8 mouse cellular contexts compared by ENCODE assay signal in the genomic region with DNA sequence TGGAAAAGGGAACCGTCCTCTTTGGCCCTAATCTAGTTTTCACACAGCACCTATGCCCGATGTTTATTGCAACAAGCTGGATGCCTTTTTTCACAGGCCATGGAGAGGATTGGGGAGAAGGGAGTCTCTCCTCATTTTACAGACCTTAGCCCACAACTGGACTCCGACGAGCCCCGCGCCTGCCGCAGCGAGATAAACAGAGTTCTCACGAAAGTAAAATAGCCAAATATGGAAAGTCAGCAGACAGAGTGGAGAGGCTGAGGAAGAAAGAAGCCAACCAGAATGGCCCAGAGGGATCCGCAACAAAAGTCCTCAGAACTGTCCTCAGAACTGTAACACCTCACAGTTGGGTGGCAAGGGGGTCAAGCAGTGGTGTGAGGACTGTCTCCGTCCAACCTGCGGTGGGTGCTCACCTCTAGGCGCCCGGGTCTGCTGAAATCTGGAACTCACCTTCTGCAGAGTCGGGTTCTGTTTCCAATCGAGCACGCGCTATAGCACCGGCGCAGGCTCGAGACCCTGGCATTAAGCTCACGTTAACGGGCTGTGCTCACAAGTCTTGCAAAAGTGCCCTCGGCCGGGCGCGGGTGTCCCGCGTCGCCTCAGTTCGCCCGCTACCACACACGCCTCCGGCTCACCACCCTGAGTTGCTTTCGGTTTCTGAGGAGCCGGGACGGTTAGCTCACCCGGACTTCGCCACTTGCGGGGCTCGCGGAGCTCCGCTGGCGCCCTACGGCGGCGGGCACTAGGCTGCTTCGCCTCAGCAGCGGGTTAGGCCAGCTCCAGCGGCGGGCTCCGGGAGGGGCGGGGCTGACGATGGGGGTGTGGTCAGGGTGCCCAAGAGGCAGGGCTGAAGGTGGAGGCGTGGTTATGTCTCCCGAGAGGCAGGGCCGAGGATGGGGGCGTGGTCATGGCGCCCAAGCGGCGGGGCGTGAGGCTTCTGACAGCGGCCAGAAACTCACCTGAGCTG. TPM values are rescaled to one million over a fixed set of nuclear protein-coding genes. Genes with fewer than 3 reads are reported as not detected.
DNase-seq lines count a peak whose midpoint lies in the region; ATAC-seq and TF ChIP-seq lines count a peak whose summit lies in the region.

Gene Traf5, minus strand, starts transcription at position 754 of the 967 bp plus-strand sequence.

- H3K4me3 ChIP-seq in forebrain, embryonic 15.5 days: peak within 1 kb of the TSS; percentile 65
- peak within 1 kb of the TSS; percentile 67 for H3K4me3 ChIP-seq in layer of hippocampus, adult 2 months
- peak within 1 kb of the TSS; percentile 67 for H3K4me3 ChIP-seq in lung, embryonic 14.5 days (ENCODE audit: low read depth, low read length)
- H3K4me3 ChIP-seq in olfactory bulb, adult 2 months (ENCODE audit: insufficient read depth, low read depth, low read length): peak within 1 kb of the TSS; percentile 75
- peak within 1 kb of the TSS; percentile 63 for H3K4me3 ChIP-seq in thymus, adult 2 months (ENCODE audit: control insufficient read depth, insufficient read depth, low read length)

- 0 out of 2 replicates have a peak, but pooled peaks have one; percentile 53 for TF ChIP-seq POLR2A in olfactory bulb, adult 2 months (IDR thresholded peaks at IDR 0.05; ENCODE audit: insufficient read depth, low read depth, low read length)
- peak; percentile 83 for TF ChIP-seq POLR2A in thymus, adult 2 months (IDR thresholded peaks at IDR 0.05; ENCODE audit: control insufficient read depth, extremely low read depth, insufficient read depth, low read length, poor library complexity)

- peaks cover 6% of the 10 kb centered on the region; the same call in 1 of the 2 replicates for H3K4me1 ChIP-seq in forebrain, embryonic 15.5 days
- H3K4me1 ChIP-seq in lung, embryonic 14.5 days (ENCODE audit: insufficient read depth): peaks cover 7% of the 10 kb centered on the region
- peaks cover 18% of the 10 kb centered on the region for H3K4me1 ChIP-seq in olfactory bulb, adult 2 months (ENCODE audit: control insufficient read depth, insufficient read depth, low read length)
- peaks cover 7% of the 10 kb centered on the region for H3K4me1 ChIP-seq in thymus, adult 2 months (replicated peaks; ENCODE audit: control insufficient read depth, insufficient read depth, low read length)

- WGBS in forebrain, embryonic 15.5 days: 2% methylated on average over 61 of the region's 63 CpGs
- 1% methylated on average over 63 of the region's 63 CpGs for WGBS in lung, embryonic 14.5 days
- WGBS in olfactory bulb, adult 2 months: 4% methylated on average over 63 of the region's 63 CpGs
- WGBS in thymus, adult 2 months: 2% methylated on average over 63 of the region's 63 CpGs

- intact Hi-C loops in heart, postnatal 25 days (cut with DNase I): loop anchor here (2.0 to 5.0 kb wide), 3 partner anchors 31 to 515 kb away; partner anchors contain the start of genes Dtl and Ints7

- TF ChIP-seq CTCF in layer of hippocampus, adult 2 months (conservative IDR thresholded peaks at IDR 0.05): no peak
- no peak for TF ChIP-seq CTCF in lung, embryonic 14.5 days (IDR thresholded peaks at IDR 0.05; ENCODE audit: low read depth)
- 0 out of 2 replicates have a peak, but pooled peaks have one; percentile 17 for TF ChIP-seq CTCF in olfactory bulb, adult 2 months (IDR thresholded peaks at IDR 0.05; ENCODE audit: insufficient read depth, low read depth, low read length)
- peak; percentile 48; the same call in 1 of the 2 replicates for TF ChIP-seq CTCF in thymus, adult 2 months (IDR thresholded peaks at IDR 0.05; ENCODE audit: borderline replicate concordance, control insufficient read depth, extremely low read depth, insufficient read depth, low read length, poor library complexity)

- peak; percentile 94 for DNase-seq in ES-CJ7 (ENCODE audit: low read depth, low spot score)
- peak; percentile 82 for DNase-seq in cerebellum, adult 11 months
- DNase-seq in heart, postnatal 25 days (ENCODE audit: low spot score): peak; percentile 92
- DNase-seq in layer of hippocampus, adult 2 months (ENCODE audit: low spot score in 2 of 2): peak; percentile 90 to 95
- peak; percentile 98 for DNase-seq in lung, embryonic 14.5 days
- peak; percentile 99 for DNase-seq in thymus, adult 2 months

- H3K27ac ChIP-seq in forebrain, embryonic 15.5 days (replicated peaks): no peak within 1 kb of the TSS
- peak within 1 kb of the TSS; percentile 80 for H3K27ac ChIP-seq in layer of hippocampus, adult 2 months
- peak within 1 kb of the TSS; percentile 56 for H3K27ac ChIP-seq in lung, embryonic 14.5 days (ENCODE audit: low read depth)
- H3K27ac ChIP-seq in olfactory bulb, adult 2 months (ENCODE audit: insufficient read depth, low read depth, low read length): no peak within 1 kb of the TSS
- peak within 1 kb of the TSS; percentile 0; the same call in 1 of the 2 replicates for H3K27ac ChIP-seq in thymus, adult 2 months (ENCODE audit: control insufficient read depth, insufficient read depth, low read length)

- H3K27me3 ChIP-seq in forebrain, embryonic 15.5 days: 0 out of 2 replicates have a peak, but pooled peaks cover 13% of the 10 kb centered on the region
- peaks cover 7% of the 10 kb centered on the region; the same call in 1 of the 2 replicates for H3K27me3 ChIP-seq in lung, embryonic 14.5 days (ENCODE audit: insufficient read depth, low read length)
- no peaks in the 10 kb centered on the region for H3K27me3 ChIP-seq in thymus, adult 2 months (ENCODE audit: control insufficient read depth, insufficient read depth, low read length)

- peak within 1 kb of the TSS; percentile 60 for H3K9ac ChIP-seq in forebrain, embryonic 15.5 days (replicated peaks)
- peak within 1 kb of the TSS; percentile 78 for H3K9ac ChIP-seq in lung, embryonic 14.5 days

- no peaks in the 10 kb centered on the region for H3K36me3 ChIP-seq in forebrain, embryonic 15.5 days
- H3K36me3 ChIP-seq in lung, embryonic 14.5 days (ENCODE audit: insufficient read depth): peaks cover 3% of the 10 kb centered on the region; the same call in 1 of the 2 replicates
- H3K36me3 ChIP-seq in thymus, adult 2 months (ENCODE audit: control insufficient read depth, insufficient read depth, low read length): no peaks in the 10 kb centered on the region

- ATAC-seq in forebrain, embryonic 15.5 days (replicated peaks): peak; percentile 98
- peak; percentile 97 for ATAC-seq in lung, embryonic 14.5 days (ENCODE audit: insufficient read depth)

- H3K4me2 ChIP-seq in forebrain, embryonic 15.5 days (replicated peaks): peak within 1 kb of the TSS; percentile 95
- peak within 1 kb of the TSS; percentile 70 for H3K4me2 ChIP-seq in lung, embryonic 14.5 days

- H3K9me3 ChIP-seq in forebrain, embryonic 15.5 days: no peaks in the 10 kb centered on the region
- H3K9me3 ChIP-seq in lung, embryonic 14.5 days (ENCODE audit: low read depth, low read length): no peaks in the 10 kb centered on the region

RNA-seq across cellular contexts. Expression of gene Traf5, which starts in this region (rescaled TPM):
- polyA plus RNA-seq in forebrain, embryonic 15.5 days (2015; fragmentation: Nextera tagmentation; extraction: Ambion mirVana): 2.4 and 3.1 TPM in 2 replicates
- 1 to 10 TPM; 7.0 to 7.5 TPM for total RNA-seq in heart, postnatal 25 days (2021)
- 1 to 10 TPM; 2.0 to 2.7 TPM for total RNA-seq in layer of hippocampus, adult 2 months (2021)
- polyA plus RNA-seq in lung, embryonic 14.5 days (2014; fragmentation: Nextera tagmentation; extraction: Ambion mirVana): 20.1 and 22.8 TPM in 2 replicates
- not detected in 2 replicates for polyA plus RNA-seq in olfactory bulb, adult 2 months (2012; ENCODE audit: insufficient read depth, insufficient read length, low replicate concordance, missing spikeins)
- 10.1 and 10.5 TPM in 2 replicates for polyA plus RNA-seq in thymus, adult 2 months (2012; rRNA removed)

Comparison
In these comparisons a context has a peak if more than half of its experiments do, and no peak if none do; other contexts are left out.
1. H3K27ac ChIP-seq: peak in layer of hippocampus, adult 2 months (single experiment), lung, embryonic 14.5 days (single experiment) and thymus, adult 2 months (single experiment); none in forebrain, embryonic 15.5 days (single experiment) and olfactory bulb, adult 2 months (single experiment).
2. CTCF ChIP-seq: peak in olfactory bulb, adult 2 months (single experiment) and thymus, adult 2 months (single experiment); none in layer of hippocampus, adult 2 months (single experiment) and lung, embryonic 14.5 days (single experiment).
3. Peak in every context shown above with its lines, with median percentiles within 50 percentile points of each other: DNase-seq and H3K4me3 ChIP-seq.